Mouse (Mus musculus): ENCODE measurements at regions not wholly inside any gene's neighbourhood (a gene's known extent, or its start where the extent isn't known, plus 50 kb on each side); places are given as distances from the start of the nearest gene placed in this dataset.

GRCm38 (mm10) chr13:35404428-35404827, 255.2 kb upstream of the Cdyl start:
- POLR2A ChIA-PET, result no interaction called here
- no peak for DNase-seq (ENCODE audit: low read depth, low spot score)
- CTCF ChIA-PET, result interaction anchor here (1.0 kb wide), 1 partner anchor 19 kb away, joined by 3 read pairs; no protein-coding TSS in a partner anchor
- TF ChIP-seq CTCF (IDR thresholded peaks at IDR 0.05), result no peak
- H3K27me3 ChIP-seq, result no peaks in the 10 kb centered on the region
- in situ Hi-C loops (cut with MboI; ENCODE audit: low pct_unique_long_range_greater_than_20kb), result no loop called here
- ATAC-seq, result no peak

- ChIA-PET POLR2A (interaction anchor here (1.1 kb wide), 1 partner anchor 261 kb away, joined by 3 read pairs; no protein-coding TSS in a partner anchor), CTCF (interaction anchor here (1.3 kb wide), 1 partner anchor 9 kb away, joined by 4 read pairs; no protein-coding TSS in a partner anchor)
- no peak for TF ChIP-seq CTCF (IDR thresholded peaks at IDR 0.05)
- no peaks in the 10 kb centered on the region for H3K27me3 ChIP-seq
- DNase-seq (ENCODE audit: low read depth, low spot score) (no peak), ATAC-seq (no peak)
- in situ Hi-C loops (cut with MboI; ENCODE audit: low pct_unique_long_range_greater_than_20kb), result no loop called here
These were observed 254.2 kb upstream of the Cdyl start for GRCm38 (mm10) chr13:35405384-35405783.

- no peak for DNase-seq (ENCODE audit: low read depth, low spot score)
- ATAC-seq, result no peak
- in situ Hi-C loops (cut with MboI; ENCODE audit: low pct_unique_long_range_greater_than_20kb), result no loop called here
- TF ChIP-seq CTCF (IDR thresholded peaks at IDR 0.05), result no peak
- CTCF ChIA-PET, result no interaction called here
- POLR2A ChIA-PET, result no interaction called here
- no peaks in the 10 kb centered on the region for H3K27me3 ChIP-seq
These were observed 242.1 kb upstream of the Cdyl start for GRCm38 (mm10) chr13:35417500-35417899.

- ATAC-seq (no peak), DNase-seq (ENCODE audit: low read depth, low spot score) (no peak)
- in situ Hi-C loops (cut with MboI; ENCODE audit: low pct_unique_long_range_greater_than_20kb), result no loop called here
- TF ChIP-seq CTCF (IDR thresholded peaks at IDR 0.05), result no peak
- no peaks in the 10 kb centered on the region for H3K27me3 ChIP-seq
- CTCF ChIA-PET, result no interaction called here
- POLR2A ChIA-PET, result no interaction called here
These were observed 239.6 kb upstream of the Cdyl start for GRCm38 (mm10) chr13:35420076-35420475.

GRCm38 (mm10) chr13:35426061-35426460, 233.6 kb upstream of the Cdyl start:
- ChIA-PET POLR2A (interaction anchor here (1.0 kb wide), 1 partner anchor 26 kb away, joined by 3 read pairs; no protein-coding TSS in a partner anchor), CTCF (no interaction called here)
- in situ Hi-C loops (cut with MboI; ENCODE audit: low pct_unique_long_range_greater_than_20kb), result no loop called here
- H3K27me3 ChIP-seq, result no peaks in the 10 kb centered on the region
- DNase-seq (ENCODE audit: low read depth, low spot score), result no peak
- no peak for ATAC-seq
- no peak for TF ChIP-seq CTCF (IDR thresholded peaks at IDR 0.05)

GRCm38 (mm10) chr13:35435173-35435572, 224.5 kb upstream of the Cdyl start:
- no peak for ATAC-seq
- POLR2A ChIA-PET, result no interaction called here
- no peak for TF ChIP-seq CTCF (IDR thresholded peaks at IDR 0.05)
- DNase-seq (ENCODE audit: low read depth, low spot score), result no peak
- CTCF ChIA-PET, result no interaction called here
- H3K27me3 ChIP-seq, result no peaks in the 10 kb centered on the region
- in situ Hi-C loops (cut with MboI; ENCODE audit: low pct_unique_long_range_greater_than_20kb), result no loop called here

- H3K27me3 ChIP-seq, result no peaks in the 10 kb centered on the region
- POLR2A ChIA-PET, result interaction anchor here (0.6 kb wide), 1 partner anchor 9 kb away, joined by 3 read pairs; no protein-coding TSS in a partner anchor
- CTCF ChIA-PET, result interaction anchor here (0.8 kb wide), 1 partner anchor 14 kb away, joined by 3 read pairs; no protein-coding TSS in a partner anchor
- in situ Hi-C loops (cut with MboI; ENCODE audit: low pct_unique_long_range_greater_than_20kb), result no loop called here
- no peak for ATAC-seq
- TF ChIP-seq CTCF (IDR thresholded peaks at IDR 0.05), result no peak
- no peak for DNase-seq (ENCODE audit: low read depth, low spot score)
These were observed 212.0 kb upstream of the Cdyl start for GRCm38 (mm10) chr13:35447661-35448060.

- in situ Hi-C loops (cut with MboI; ENCODE audit: low pct_unique_long_range_greater_than_20kb), result no loop called here
- ChIA-PET POLR2A (interaction anchor here (0.7 to 0.9 kb wide), 2 partner anchors 26 to 273 kb away, joined by 3 read pairs; no protein-coding TSS in a partner anchor), CTCF (no interaction called here)
- no peak for TF ChIP-seq CTCF (IDR thresholded peaks at IDR 0.05)
- no peaks in the 10 kb centered on the region for H3K27me3 ChIP-seq
- ATAC-seq, result no peak
- no peak for DNase-seq (ENCODE audit: low read depth, low spot score)
These were observed 207.2 kb upstream of the Cdyl start for GRCm38 (mm10) chr13:35452420-35452819.

GRCm38 (mm10) chr13:35453222-35453914, 206.3 kb upstream of the Cdyl start:
- no peak for DNase-seq (ENCODE audit: low read depth, low spot score)
- in situ Hi-C loops (cut with MboI; ENCODE audit: low pct_unique_long_range_greater_than_20kb), result no loop called here
- ATAC-seq, result no peak
- TF ChIP-seq CTCF (IDR thresholded peaks at IDR 0.05), result no peak
- ChIA-PET POLR2A (no interaction called here), CTCF (no interaction called here)
- H3K27me3 ChIP-seq, result no peaks in the 10 kb centered on the region

- ChIA-PET POLR2A (no interaction called here), CTCF (interaction anchor here (1.0 to 1.6 kb wide), 2 partner anchors 9 to 19 kb away, joined by 3 to 4 read pairs; no protein-coding TSS in a partner anchor)
- peak; percentile 62 for ATAC-seq
- peak; percentile 92 for DNase-seq (ENCODE audit: low read depth, low spot score)
- H3K27me3 ChIP-seq, result no peaks in the 10 kb centered on the region
- no peak for TF ChIP-seq CTCF (IDR thresholded peaks at IDR 0.05)
- in situ Hi-C loops (cut with MboI; ENCODE audit: low pct_unique_long_range_greater_than_20kb), result no loop called here
These were observed 199.6 kb upstream of the Cdyl start for GRCm38 (mm10) chr13:35460051-35460450.

GRCm38 (mm10) chr13:35463231-35463630, 196.4 kb upstream of the Cdyl start:
- ChIA-PET CTCF (interaction anchor here (1.5 to 1.8 kb wide), 2 partner anchors 15 to 67 kb away, joined by 4 to 5 read pairs; no protein-coding TSS in a partner anchor), POLR2A (interaction anchor here (1.0 kb wide), 1 partner anchor 13 kb away, joined by 3 read pairs; no protein-coding TSS in a partner anchor)
- DNase-seq (ENCODE audit: low read depth, low spot score), result no peak
- in situ Hi-C loops (cut with MboI; ENCODE audit: low pct_unique_long_range_greater_than_20kb), result no loop called here
- ATAC-seq, result no peak
- no peak for TF ChIP-seq CTCF (IDR thresholded peaks at IDR 0.05)
- no peaks in the 10 kb centered on the region for H3K27me3 ChIP-seq
